Mouse (Mus musculus): ENCODE data around the gene Clec4n.
"Not testable (repeated sequence)": the region's sequence is repeated elsewhere in the genome, so short reads cannot be mapped to it uniquely, and the experiment has no call there.

Gene Clec4n

DNA sequence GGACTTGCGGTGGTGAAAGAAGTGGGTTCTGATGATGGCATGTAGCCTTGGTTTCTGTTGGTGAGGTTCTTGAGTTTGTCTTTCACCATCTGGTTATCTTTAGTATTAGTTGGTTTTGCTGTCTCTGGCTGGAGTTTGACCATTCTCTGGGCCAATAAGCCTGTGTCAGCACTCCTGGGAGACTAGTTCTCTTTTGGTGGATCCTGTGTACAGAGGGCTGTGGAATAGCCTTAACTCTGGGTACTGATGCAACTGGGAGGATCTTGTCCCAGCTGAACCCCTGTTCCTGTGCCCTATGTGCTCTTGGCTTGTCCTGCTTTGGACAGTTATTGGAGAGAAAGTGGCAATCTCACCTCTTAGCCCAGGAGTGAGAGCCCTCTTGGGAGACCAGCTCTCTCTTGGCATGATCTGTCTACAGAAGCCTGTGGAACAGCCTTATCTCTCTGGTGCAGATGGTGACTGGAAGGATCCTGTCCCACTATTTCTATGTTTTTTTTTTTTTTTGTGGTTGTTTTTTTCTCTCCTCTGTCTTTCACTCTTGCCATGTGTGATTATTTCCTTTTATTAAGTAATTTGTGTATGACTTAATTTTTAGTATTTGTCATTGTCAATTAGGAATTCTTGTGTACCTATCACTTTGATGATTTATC lies 63.2 kb downstream of the Clec4n start:
- peak; percentile 6 for DNase-seq (ENCODE audit: low read depth, low spot score)

DNA sequence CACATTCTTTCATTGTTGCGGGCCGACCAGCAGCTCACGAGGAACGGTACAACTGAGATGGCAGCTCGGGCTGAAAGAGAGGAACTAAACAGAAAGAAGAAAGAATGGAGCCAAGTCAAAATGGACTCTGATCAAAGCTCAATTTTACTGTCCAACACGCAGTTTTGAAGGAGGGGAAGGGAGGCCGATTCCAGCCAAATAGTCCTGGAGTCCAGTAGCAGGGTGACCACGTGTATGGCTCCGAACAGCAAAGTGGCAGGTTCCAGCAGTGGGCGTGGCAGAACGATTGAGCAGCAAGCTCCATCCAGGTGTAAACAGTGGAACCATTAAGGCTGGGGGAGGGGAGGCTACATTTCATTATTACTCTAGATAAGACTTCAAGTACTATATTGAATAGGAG lies 63.9 kb downstream of the Clec4n start:
- not testable (repeated sequence) for DNase-seq (ENCODE audit: low read depth, low spot score)

All from skeletal muscle tissue, adult 2 months (tissue).